Mouse (Mus musculus): ENCODE results near the gene Amz2. TPM values are rescaled to one million over a fixed set of nuclear protein-coding genes. Genes with fewer than 3 reads are reported as not detected.

The Amz2 gene
- polyA plus RNA-seq, 1 experiment from 2014 or later, result 48.7 TPM

Small RNA genes lying within 50 kb of the gene (microRNA-seq; reads per million reads assigned to microRNA genes)
- not detected for gene Gm25540 (ENCODE audit: borderline number of aligned reads)

Other genes with a start within 250 kb of the Amz2 start
- 0.73 and 1.1 TPM in 2 replicates for gene Rgs9, start 127.8 kb upstream of the Amz2 start, polyA plus RNA-seq (2014; fragmentation: Nextera tagmentation; extraction: Ambion mirVana)
- gene Gna13, start 63.1 kb upstream of the Amz2 start, polyA plus RNA-seq (2014; fragmentation: Nextera tagmentation; extraction: Ambion mirVana), result 20.8 and 20.9 TPM in 2 replicates
- not detected in 2 replicates for gene 9930022D16Rik, start 12.0 kb upstream of the Amz2 start, polyA plus RNA-seq (2014; fragmentation: Nextera tagmentation; extraction: Ambion mirVana)
- gene Arsg, start 47.4 kb downstream of the Amz2 start, polyA plus RNA-seq (2014; fragmentation: Nextera tagmentation; extraction: Ambion mirVana), result 1.9 and 3.1 TPM in 2 replicates
- 3.3 and 3.7 TPM in 2 replicates for gene Slc16a6, start 47.7 kb downstream of the Amz2 start, polyA plus RNA-seq (2014; fragmentation: Nextera tagmentation; extraction: Ambion mirVana)
- 16.3 and 18.5 TPM in 2 replicates for gene Wipi1, start 186.0 kb downstream of the Amz2 start, polyA plus RNA-seq (2014; fragmentation: Nextera tagmentation; extraction: Ambion mirVana)
- gene Prkar1a, start 223.5 kb downstream of the Amz2 start, polyA plus RNA-seq (2014; fragmentation: Nextera tagmentation; extraction: Ambion mirVana), result 437 and 456 TPM in 2 replicates

Data from embryonic facial prominence, embryonic 11.5 days (tissue).